Mouse (Mus musculus): ENCODE measurements around the gene Dcaf1. TPM values are rescaled to one million over a fixed set of nuclear protein-coding genes. Genes with fewer than 3 reads are reported as not detected.

The Dcaf1 gene
- total RNA-seq (2023) = 10 to 100 TPM; 35.5 to 40.3 TPM

GRCm38 (mm10) chr9:106821618-106822380 is at the start of gene Dcaf1:
TSS of gene Dcaf1 (plus strand) at chr9:106821874.

GRCm38 (mm10) chr9:106788812-106789321 is 32.8 kb upstream of the Dcaf1 start, which contains the start of gene Rad54l2:
TSS of gene Rad54l2 (minus strand) at chr9:106789194.

GRCm38 (mm10) chr9:106886828-106887702 is 65.4 kb downstream of the Dcaf1 start, which contains the start of gene Rbm15b:
TSS of gene Rbm15b (minus strand) at chr9:106887428.

GRCm38 (mm10) chr9:106891829-106892551 is 70.3 kb downstream of the Dcaf1 start, which contains the start of gene Manf:
TSS of gene Manf (minus strand) at chr9:106891979.

Other genes with a start within 250 kb of the Dcaf1 start
- gene Iqcf6, start 195.3 kb upstream of the Dcaf1 start, total RNA-seq (2023) = not detected
- gene Grm2, start 165.8 kb upstream of the Dcaf1 start, total RNA-seq (2023) = not detected
- gene Tex264, start 135.9 kb upstream of the Dcaf1 start, total RNA-seq (2023) = 10 to 100 TPM; 35.5 to 35.7 TPM
- 10 to 100 TPM; 29.5 to 34.1 TPM for gene Rad54l2, start 32.7 kb upstream of the Dcaf1 start, total RNA-seq (2023)
- gene Rbm15b, start 65.6 kb downstream of the Dcaf1 start, total RNA-seq (2023) = 10 to 100 TPM; 24.9 to 39.6 TPM
- 100 to 1,000 TPM; 117 to 151 TPM for gene Manf, start 70.1 kb downstream of the Dcaf1 start, total RNA-seq (2023)